Mouse (Mus musculus) thymus, postnatal 25 days (tissue): ENCODE measurements around the gene Crybb1.

Experiments
- DNase-seq: peaks from one replicate; pipeline ENCODE4 v3.0.0; 2022

Gene Crybb1

DNA sequence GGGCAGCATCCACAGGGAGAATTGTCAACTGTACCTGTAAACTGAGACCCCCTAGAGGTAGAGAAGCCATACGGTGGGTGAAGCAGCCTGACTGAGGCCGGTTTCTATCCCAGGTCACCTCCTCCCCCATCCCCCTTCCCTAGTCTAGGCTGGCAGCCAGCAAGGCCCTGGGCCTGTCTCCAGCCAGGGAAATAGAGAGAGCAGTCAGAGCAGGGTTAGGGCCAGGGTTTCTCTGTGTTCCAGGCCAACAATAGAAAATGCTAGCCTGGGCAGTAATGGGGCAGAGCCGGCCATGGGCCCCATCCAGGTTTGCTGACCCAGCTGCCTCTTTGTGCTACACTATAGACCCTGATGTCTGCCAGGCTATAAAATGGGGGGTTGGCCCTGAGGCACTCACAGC is at the start of gene Crybb1:
Gene Crybb1, plus strand, starts transcription at position 390 of the 400 bp plus-strand sequence.
- no peak for DNase-seq

DNA sequence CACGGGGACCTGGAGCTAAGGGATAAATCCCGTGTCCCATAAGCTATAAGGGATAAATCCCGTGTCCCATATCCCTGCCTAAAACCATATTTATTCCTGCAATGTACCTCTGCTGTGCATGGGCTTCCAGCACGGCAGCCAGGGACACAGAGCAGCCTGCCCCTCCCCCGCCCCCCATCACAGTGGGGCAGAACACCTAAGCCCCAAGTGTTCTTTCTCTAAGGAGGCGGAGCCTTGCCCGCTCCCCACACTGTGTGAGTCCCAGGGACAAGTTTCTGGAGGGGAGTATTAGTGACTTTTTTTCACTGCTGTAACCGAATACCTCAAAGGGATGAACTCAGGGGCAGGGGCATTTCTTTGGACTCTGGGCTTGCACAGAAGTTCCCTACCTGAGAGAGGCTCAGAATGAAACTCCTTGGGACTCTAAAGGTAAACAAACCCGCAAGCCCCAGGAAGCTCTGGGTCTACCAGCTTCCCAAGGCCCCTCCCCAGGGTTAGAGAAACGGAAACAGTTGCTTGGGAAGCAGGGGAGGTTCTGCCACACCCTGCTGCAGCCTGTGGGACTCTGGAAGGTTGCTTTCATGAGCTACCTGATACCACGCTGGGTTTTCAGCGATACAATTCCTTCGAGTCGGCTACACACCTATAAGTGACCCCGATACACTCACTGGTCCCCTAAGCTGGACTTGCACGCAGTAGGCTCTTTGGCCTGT is 48.9 kb upstream of the Crybb1 start:
- DNase-seq: no peak

DNA sequence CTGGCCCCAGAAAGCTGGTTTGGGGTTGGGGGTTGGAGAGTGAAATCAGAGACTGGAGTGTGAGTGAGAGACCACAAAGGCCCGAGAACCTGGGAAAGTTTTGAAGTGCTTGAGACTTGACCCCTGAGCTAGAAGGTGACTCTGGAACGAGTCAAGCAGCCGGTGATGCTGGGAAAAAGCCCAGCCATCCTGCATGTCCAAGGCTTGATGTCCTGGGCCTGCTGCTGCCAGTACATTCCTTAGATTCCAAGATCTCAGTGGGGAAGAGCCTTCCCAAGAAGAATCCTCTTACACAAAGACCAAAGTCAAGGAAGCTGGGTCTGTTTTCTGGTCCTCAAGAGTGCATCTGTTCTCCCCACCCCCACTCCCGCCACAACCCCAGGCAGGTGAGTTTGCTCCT is 47.3 kb upstream of the Crybb1 start:
- DNase-seq: no peak

DNA sequence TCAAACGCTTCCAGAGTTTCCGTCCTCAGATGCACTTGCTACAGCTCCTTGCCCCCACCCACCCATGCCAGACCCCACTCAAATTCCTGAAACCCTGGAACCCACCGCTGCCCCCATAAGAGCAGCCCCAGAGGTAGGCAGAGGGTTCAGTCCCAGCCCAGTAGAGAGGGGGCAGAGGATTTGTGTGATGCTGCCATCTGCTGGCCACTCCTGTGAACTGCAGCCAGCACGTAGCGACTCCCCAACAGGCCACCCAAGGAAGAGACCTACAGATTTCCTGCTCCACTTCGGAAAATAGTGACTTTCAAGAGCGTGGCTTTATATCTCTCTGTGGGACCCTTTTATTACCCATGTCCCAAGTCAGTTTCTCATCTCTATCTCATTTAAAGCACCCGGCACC is 45.5 kb upstream of the Crybb1 start:
- peak; percentile 61 for DNase-seq

DNA sequence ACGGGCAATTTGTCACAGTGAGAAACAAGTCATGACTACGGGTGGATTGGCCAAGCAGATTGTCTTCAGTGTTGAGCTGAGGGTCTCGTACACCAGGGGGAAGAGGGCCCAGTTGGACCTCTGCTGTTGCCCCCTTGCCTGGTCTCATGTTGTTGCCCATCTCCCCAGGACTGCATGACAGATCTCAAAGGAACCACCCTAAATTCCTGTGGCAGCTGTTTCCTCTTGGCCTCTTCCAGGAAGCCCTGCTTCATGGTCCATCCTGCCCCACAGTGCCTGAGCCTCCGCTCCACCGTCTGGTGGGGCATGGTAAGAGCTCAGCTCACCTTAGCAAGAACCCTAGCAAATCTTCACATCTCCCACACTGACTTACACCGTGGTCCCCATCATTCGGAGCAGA is 43.7 kb upstream of the Crybb1 start:
- no peak for DNase-seq

DNA sequence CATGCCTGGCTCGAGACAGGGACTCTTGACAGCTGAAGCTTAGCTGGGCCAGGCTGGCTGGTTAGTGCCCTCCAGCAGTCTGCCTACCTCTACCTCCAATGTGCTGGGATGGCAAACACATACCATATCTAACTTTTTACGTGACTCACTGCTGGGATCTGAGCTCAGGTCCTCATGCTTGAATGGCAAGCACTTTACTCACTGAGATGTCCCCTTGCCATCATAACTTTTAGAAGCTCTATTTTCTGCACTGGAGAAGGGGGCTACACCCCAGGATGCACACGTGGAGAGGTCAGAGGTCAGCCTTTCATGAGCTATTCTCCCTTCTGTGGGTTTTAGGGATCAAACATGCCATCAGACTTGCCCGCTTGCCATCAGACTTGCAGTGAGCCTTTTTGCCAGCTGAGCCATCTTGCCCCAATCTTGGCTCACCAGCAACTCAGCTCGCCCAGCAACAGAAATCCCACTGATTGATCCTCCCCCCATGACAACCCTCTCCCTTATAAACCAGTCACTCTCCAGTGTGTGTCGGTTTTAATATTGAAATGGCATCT is 42.8 kb upstream of the Crybb1 start:
- DNase-seq: no peak

DNA sequence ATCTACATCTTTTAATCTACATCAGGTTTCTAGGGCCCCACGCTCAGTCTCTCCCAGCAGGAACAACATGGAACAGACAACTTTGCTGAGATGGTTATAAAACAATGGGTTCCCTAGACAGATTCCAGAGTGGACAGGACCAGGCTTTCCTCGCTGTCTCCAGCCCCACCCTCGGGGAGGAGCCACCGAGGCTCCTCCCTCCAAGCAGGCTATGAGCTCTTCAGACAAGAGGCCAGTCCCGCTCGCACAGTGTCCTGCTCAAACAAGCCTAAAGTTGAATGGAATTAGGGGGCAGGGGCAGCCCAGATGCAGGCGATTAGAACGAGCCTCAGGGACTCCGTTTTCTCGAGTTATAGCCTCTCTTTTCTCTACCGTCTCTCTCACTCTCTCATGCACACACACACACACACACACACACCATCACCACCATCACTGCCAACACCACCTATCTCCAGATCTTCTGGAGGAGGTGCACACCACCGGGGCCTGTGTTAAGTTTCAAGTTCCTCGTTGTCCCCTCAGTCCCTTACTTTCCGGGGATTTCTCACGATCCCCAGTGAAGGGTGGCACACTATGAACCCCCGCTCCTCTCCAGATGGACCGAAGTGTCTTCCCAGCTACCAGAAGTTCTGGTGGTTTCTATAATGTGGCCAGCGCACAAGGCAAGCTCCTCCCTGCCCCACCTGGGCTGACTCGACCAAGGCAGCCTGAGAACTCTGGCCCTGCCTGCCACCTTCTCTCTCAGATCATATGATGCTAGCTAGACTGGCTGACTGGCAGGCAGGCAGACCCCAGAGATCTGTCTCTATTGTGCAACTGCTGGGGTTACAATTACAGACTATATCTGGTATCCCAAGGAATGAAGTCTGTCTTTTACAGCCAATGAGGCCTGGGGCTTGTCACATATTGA is 42.0 kb upstream of the Crybb1 start:
- DNase-seq: no peak

DNA sequence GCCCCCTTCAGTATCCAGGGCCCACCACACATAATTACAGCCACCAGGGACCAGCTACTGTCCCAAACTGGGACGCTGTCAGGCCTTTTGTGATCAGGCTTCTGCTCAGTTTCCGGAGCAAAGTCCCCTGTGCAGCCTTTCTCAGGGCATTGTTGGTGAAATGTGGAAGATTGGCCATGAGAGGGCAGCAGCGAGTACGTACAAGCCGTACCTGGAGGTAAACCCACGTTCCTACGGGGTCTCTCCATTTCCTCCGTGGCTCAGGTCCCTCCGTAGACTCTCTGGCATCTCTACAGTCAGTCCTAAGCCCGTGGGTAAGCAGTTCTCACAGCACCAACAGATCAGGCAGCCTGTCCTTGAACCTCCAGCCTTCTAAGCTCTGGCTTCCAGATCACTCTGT is 41.2 kb upstream of the Crybb1 start:
- peak; percentile 83 for DNase-seq

DNA sequence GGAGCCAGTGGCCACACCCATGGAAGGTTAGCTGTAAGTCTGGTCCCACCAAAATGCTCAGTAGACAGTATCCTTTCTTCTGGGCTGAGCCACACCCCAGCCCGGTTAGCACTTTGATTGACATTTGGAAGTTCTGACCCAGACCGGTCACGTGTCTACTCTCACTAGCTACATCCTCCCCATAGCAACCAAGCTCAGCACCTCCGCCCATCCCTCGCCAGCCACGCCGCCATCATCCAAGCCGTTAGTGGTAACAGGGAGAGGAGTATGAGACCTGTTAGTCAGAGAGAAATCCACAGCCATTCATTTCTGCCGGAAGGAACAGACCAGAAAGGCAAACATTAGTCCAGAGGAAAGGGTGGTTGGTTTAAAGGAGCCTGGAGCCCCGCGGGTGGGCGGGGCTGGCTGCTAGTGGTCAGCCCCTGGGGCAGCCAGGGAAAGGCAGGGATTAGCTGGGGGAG is 40.3 kb upstream of the Crybb1 start:
- no peak for DNase-seq

DNA sequence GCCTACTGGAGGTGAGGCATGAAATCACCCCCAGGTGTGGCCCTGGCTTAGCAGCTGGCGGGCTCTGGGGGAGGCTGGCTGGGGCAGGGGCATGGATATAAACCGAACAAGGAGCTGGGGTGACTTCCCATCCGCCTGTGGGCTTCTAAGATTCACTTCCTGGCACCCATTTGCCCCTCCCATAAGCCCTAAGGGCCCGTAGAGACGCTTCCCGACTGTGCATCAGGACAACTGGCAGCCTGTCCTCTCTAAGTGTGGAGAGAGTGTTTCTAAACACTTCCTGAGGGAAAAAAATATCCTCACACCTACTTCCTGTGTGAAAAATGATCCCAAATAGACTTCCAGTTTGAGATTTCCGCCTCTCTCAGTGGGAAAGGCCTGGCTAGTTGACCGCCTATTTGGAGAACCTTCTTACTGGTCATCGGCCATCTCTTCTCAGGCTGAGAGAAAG is 39.8 kb upstream of the Crybb1 start:
- DNase-seq: no peak

DNA sequence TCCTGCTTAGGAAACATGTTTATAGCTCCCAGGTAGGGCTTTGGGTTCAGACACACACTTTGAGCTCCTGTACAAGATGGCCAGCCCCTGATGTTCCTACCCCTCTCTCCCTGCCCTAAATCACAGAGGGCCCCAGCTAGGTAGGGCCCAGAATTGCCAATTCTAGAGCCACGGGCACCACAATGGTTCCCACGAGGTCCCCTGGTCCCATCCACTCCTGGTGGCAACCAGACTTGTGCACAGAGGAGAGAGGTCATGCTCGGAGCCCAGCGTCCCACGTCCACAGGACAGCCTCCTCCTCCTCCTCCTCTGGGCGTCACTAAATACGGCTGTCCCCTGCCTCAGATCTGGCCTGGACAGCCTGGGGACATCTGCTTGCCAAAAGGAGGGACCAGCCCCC is 39.3 kb upstream of the Crybb1 start:
- DNase-seq: no peak

DNA sequence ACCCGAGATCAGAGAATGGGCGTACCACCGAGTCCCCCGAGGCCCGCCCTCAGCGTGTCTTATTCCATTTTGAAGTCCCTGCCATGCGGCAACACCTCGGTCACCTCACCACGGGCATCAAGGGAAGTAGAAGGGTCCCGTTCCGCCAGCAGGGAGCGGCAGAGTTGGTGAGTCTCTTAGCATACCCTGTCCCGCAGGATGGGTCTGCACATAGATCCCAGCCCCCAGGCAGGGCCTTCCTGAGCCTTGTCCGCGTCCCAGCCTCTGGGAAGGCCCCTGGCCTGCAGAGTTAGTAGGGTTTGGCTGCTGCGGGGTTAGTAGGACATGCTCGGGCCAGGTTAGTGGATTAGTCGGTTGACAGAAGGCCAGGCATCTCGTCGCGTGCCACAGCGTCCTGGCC is 38.6 kb upstream of the Crybb1 start:
- no peak for DNase-seq

DNA sequence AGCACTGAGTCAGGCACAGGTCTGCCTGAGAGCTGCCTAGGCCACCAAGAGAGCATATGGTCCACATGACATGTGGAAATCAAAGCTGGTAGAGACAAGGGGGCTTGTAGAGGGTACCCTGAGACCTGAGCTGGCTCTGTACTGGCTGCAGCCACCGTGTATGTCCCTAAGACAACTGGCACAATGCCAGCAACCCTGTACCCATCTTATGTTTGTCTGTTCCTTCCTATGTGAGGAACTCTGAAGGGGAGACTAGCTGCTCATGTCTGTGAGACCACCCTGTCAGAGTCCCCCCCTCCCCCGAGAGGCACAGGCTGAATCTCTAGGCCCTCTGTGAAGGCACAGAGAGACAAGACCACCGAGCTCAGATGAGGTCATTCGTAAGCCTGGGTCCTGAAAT is 36.9 kb upstream of the Crybb1 start:
- DNase-seq: no peak

DNA sequence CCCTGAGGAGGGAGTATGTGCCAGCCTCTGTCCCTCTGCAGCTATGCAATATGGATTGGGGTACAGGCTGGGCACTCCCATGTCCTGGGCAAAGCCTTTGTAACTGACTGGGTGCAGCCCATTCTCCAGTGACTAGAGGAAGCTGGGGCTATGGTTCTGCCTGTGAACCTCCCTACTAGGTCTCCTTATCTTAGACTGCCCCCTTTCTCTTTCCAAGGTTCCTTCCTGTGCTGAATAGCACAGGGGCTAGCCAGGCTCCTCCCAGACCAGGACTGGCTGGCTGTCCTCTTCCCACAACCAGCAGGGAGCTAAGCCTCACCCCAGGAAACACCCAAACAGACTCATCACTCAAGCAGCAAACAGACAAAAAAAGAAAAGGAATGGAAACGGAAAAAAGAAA is 36.2 kb upstream of the Crybb1 start:
- no peak for DNase-seq

DNA sequence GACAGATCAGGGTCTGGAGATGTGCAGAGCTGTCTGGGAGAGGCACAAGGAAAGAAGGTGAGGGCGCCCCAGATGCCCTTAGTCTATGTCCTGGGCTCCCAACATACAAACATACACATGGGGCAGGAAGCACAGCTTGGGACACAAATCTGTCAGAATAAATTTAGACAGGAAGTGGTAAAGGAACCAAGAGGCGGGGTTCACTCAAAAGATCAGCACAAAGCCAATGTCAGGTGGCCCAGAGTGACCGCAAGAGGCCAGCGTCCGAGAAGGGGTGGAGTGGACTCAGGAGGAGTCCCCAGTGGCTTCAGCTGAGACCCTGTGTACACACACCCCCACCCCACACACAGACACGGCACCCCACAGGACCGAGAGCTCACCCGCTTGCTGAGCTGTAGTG is 35.4 kb upstream of the Crybb1 start:
- DNase-seq: no peak

DNA sequence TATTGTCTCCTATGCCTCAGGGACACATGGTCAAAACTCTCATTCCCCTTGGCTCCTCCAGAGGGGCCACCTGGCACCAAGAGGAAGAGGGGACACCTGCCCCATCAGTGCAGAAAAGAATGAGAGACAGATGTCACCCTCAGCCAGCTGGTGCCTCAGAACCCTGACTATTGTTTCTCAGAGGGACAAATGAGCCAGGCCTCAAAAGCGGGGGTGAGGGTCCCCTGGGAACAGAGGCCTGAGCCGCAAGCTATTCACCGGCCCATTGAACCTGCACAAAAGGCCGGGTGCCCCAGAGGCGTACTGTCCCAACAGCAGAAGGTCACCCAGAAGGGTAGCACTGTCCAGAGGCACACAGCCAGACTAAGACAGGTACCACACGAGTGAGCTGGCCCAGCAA is 30.0 kb upstream of the Crybb1 start:
- no peak for DNase-seq

DNA sequence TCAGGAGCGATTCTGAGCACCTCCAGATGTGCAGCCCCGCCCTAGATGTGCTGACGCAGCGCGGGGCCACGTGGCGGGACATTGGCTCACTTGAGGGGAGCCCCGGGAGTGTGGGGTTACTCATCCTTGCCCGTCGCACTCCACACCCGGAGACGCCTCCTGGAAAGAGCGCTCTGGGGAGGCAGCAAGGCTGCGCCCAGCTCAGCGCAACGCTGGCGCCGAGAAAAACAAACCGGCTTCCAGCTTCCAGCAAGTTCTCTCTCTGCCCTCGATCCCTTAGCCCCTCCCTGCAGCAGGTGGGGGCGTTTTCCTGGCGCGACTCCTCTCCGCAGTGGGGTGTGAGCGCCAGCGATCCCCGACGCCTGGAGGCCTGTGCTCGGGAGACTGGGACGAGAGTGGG is 28.3 kb upstream of the Crybb1 start:
- DNase-seq: no peak

DNA sequence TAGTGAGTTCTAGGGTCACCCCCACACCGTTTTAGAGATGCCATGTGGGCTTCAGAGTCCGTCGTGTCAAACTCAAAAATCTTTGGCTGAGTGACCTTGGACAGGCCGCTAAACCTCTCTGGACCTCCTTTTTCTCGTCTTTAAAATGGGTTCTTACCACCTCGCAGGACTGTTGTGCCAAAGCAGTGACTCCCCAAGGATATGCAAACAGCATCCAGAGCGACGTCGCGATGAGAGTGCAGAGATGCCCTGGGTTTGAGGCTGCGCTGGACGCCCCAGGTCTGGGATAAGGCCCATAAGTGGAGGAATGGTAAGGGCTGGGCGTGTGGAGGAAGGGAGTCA is 27.7 kb upstream of the Crybb1 start:
- DNase-seq: no peak

DNA sequence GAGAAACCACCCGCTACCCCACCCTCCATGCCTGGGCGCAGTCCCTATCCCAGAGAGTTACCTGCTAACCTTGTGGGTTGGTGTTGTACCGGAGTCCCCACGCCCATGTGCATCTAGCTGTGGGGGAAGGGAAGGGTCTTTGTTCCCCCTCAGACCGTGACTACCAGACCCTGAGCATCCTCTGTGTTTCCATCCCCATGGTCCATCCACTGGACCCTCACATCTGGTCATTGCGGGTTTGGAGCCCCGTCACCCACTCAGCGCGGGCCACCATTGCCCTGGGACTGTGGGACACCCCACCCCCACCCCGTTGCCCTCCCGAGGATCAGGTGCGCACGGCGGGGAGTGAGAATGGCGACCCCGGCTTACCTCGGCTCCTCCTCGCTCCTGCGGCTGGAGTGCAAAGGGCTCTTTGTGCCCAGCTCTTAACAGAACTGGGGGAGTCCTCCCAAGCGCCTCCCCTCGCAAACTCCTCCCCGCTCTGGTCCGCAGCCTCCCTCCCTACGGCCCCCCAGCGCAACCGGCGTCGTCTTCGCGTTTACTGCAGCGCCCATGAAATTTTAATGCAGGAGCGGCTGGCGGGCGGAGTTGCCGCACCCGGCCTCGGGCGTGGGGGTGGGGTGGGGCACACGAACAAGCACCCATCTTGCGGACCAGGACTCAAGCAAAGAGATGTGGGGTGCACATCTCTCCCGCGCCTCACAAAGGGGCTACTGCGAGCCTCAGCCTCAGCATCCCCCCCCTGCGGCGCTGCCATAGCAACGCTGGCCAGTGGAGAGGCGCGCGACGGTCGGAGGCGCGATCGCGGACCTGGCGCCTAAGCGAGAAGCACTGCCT is 27.2 kb upstream of the Crybb1 start:
- DNase-seq: no peak

DNA sequence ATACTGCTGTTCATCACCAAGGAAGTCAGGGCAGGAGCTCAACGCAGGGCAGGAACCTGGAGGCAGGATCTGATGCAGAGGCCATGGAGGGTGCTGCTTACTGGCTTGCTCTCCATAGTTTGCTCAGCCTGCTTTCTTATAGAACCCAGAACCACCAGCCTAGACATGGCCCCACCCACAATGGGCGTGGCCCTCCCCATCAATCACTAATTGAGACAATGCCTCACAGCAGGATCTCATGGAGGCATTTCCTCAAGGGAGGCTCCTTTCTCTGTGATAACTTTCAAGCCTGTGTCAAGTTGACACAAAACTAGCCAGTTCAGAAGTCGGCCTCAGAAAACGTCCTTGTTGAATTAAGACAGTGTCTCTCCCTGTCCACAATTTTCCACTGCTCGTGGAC is 19.8 kb upstream of the Crybb1 start:
- DNase-seq: no peak

DNA sequence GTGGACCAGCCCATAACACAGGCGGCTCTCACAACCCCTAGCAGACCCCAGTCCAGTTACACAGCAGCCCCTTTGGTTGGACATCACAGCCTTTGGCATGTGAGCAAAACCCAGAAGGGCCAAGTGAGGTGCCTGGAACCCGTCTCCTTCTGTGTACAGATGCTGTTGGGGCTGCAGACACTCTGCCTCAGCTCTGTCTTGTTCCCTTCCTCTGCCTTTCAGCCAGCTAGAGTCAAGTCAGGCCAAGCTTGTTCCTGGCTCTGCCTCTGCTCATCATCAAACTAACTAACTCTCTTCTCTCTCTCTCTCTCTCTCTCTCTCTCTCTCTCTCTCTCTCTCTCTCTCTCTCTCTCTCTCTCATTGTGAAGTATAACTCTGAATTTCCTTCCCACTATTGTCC is 19.0 kb upstream of the Crybb1 start:
- no peak for DNase-seq

DNA sequence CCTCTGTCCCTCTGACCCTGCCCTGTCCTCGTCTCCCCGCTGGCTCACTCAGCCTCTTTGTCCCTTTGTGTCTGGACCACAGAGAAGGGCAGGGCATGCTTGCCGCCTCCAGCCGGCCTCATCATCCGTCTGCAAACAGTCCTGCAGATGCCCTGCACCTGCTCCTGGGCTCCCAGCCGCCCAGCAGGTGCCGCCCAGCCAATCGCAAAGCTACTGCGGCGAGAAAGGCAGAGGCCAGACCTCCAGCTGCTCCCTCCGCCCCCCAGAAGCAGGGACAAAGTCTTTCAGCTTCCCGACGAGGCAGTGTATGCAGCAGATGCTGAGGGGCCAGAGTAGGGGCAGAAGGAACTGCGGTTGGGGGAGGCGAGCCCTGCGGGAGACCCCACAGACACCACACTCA is 18.2 kb upstream of the Crybb1 start:
- peak; percentile 60 for DNase-seq
